Mouse (Mus musculus) MEL (cell line): ENCODE measurements around the gene Lrrn4. TPM values are rescaled to one million over a fixed set of nuclear protein-coding genes. Genes with fewer than 3 reads are reported as not detected.

Experiments used
- DNase-seq: peaks from one replicate; pipeline ENCODE4 v3.0.0; 2011; ENCODE audit warnings: low read depth, low spot score
- H3K27ac ChIP-seq: 2 replicates; pipeline ENCODE4 v1.5.1; 2012; ENCODE audit warnings: low read depth, mild to moderate bottlenecking, control low read depth, low read length, moderate library complexity; ENCODE audit not compliant: control insufficient read depth
- H3K27me3 ChIP-seq, 2 experiments: fragments of 150-350 bp in 1 of 2; sonication (generic) in 1 of 2; 2 replicates each; pipeline ENCODE4 v1.6.1; 2012; ENCODE audit warnings: low read length in 2 of 2, mild to moderate bottlenecking in 2 of 2, improper control_type of control experiment in 1 of 2, moderate library complexity in 1 of 2; ENCODE audit not compliant: insufficient read depth in 2 of 2, control insufficient read depth in 1 of 2
- H3K36me3 ChIP-seq, 2 experiments: 2 replicates each; pipeline ENCODE4 v1.6.1; 2012 to 2014; ENCODE audit warnings: low read length in 2 of 2, improper control_type of control experiment in 1 of 2, inconsistent platforms in 1 of 2, mild to moderate bottlenecking in 1 of 2; ENCODE audit not compliant: insufficient read depth in 2 of 2, control insufficient read depth in 1 of 2
- H3K4me1 ChIP-seq, 2 experiments: fragments of 150-350 bp in 1 of 2; sonication (generic) in 1 of 2; 2 replicates each; pipeline ENCODE4 v1.6.1; 2012; ENCODE audit warnings: low read length in 2 of 2, improper control_type of control experiment in 1 of 2, mild to moderate bottlenecking in 1 of 2; ENCODE audit not compliant: insufficient read depth in 2 of 2, control insufficient read depth in 1 of 2
- H3K4me3 ChIP-seq, 2 experiments: fragments of 150-350 bp in 1 of 2; sonication (generic) in 1 of 2; 2 replicates each; pipeline ENCODE4 v1.5.1; 2012; ENCODE audit warnings: low read depth in 2 of 2, low read length in 2 of 2, mild to moderate bottlenecking in 2 of 2, moderate library complexity in 2 of 2, control low read depth in 1 of 2, improper control_type of control experiment in 1 of 2; ENCODE audit not compliant: control insufficient read depth in 1 of 2, insufficient read depth in 1 of 2
- H3K79me2 ChIP-seq: 2 replicates; pipeline ENCODE4 v1.6.1; 2012; ENCODE audit warnings: mild to moderate bottlenecking, low read length, moderate library complexity; ENCODE audit not compliant: control insufficient read depth, poor library complexity, insufficient read depth
- H3K9ac ChIP-seq: 2 replicates; pipeline ENCODE4 v1.6.1; 2012; ENCODE audit warnings: low read depth, mild to moderate bottlenecking, control low read depth, low read length, moderate library complexity; ENCODE audit not compliant: control insufficient read depth, poor library complexity, severe bottlenecking
- H3K9me3 ChIP-seq: fragments of 150-350 bp; sonication (generic); replicated peaks from 2 replicates; pipeline ENCODE4 v1.6.1; 2012; ENCODE audit warnings: mild to moderate bottlenecking, low read length, improper control_type of control experiment, moderate library complexity; ENCODE audit not compliant: insufficient read depth
- BHLHE40 ChIP-seq: IDR thresholded peaks from 2 replicates; pipeline ENCODE4 v1.6.1; 2012; ENCODE audit warnings: low read depth, mild to moderate bottlenecking, inconsistent platforms, low read length, improper control_type of control experiment, borderline replicate concordance
- CHD1 ChIP-seq: IDR thresholded peaks from 2 replicates; pipeline ENCODE4 v1.6.1; 2012; ENCODE audit warnings: low read depth, mild to moderate bottlenecking, inconsistent platforms, low read length, improper control_type of control experiment
- E2F4 ChIP-seq: IDR thresholded peaks from 2 replicates; pipeline ENCODE4 v1.6.1; 2011; ENCODE audit warnings: low read depth, low read length, improper control_type of control experiment, borderline replicate concordance
- ELF1 ChIP-seq: IDR thresholded peaks from 2 replicates; pipeline ENCODE4 v1.6.1; 2014; ENCODE audit warnings: low read depth, mild to moderate bottlenecking, inconsistent platforms, low read length, improper control_type of control experiment, moderate library complexity
- ETS1 ChIP-seq: IDR thresholded peaks from 2 replicates; pipeline ENCODE4 v1.6.1; 2012; ENCODE audit warnings: low read depth, mild to moderate bottlenecking, inconsistent platforms, low read length, improper control_type of control experiment, moderate library complexity
- GABPA ChIP-seq: IDR thresholded peaks from 2 replicates; pipeline ENCODE4 v1.6.1; 2012; ENCODE audit warnings: low read depth, mild to moderate bottlenecking, inconsistent platforms, low read length, improper control_type of control experiment, moderate library complexity
- GATA1 ChIP-seq: IDR thresholded peaks from 2 replicates; pipeline ENCODE4 v1.6.1; 2011; ENCODE audit warnings: low read depth, low read length, improper control_type of control experiment
- MAFK ChIP-seq: IDR thresholded peaks from 2 replicates; pipeline ENCODE4 v1.6.1; 2011; ENCODE audit warnings: low read depth, mild to moderate bottlenecking, low read length, improper control_type of control experiment, borderline replicate concordance
- MAX ChIP-seq: IDR thresholded peaks from 2 replicates; pipeline ENCODE4 v1.6.1; 2011; ENCODE audit warnings: low read length, improper control_type of control experiment
- MAZ ChIP-seq: IDR thresholded peaks from 2 replicates; pipeline ENCODE4 v1.6.1; 2012; ENCODE audit warnings: low read depth, mild to moderate bottlenecking, inconsistent platforms, low read length, improper control_type of control experiment
- MXI1 ChIP-seq: IDR thresholded peaks from 2 replicates; pipeline ENCODE4 v1.6.1; 2011; ENCODE audit warnings: mild to moderate bottlenecking, low read depth, low read length, improper control_type of control experiment
- MYB ChIP-seq: IDR thresholded peaks from 2 replicates; pipeline ENCODE4 v1.6.1; 2011; ENCODE audit warnings: mild to moderate bottlenecking, low read depth, low read length, improper control_type of control experiment
- NELFE ChIP-seq: IDR thresholded peaks from 2 replicates; pipeline ENCODE4 v1.6.1; 2011; ENCODE audit warnings: low read depth, low read length, improper control_type of control experiment
- NRF1 ChIP-seq: IDR thresholded peaks from 2 replicates; pipeline ENCODE4 v1.6.1; 2014; ENCODE audit warnings: low read depth, mild to moderate bottlenecking, inconsistent platforms, low read length, improper control_type of control experiment, moderate library complexity; ENCODE audit not compliant: poor library complexity, insufficient read depth, severe bottlenecking
- POLR2AphosphoS2 ChIP-seq: IDR thresholded peaks from 2 replicates; pipeline ENCODE4 v1.6.1; 2011; ENCODE audit warnings: low read length, improper control_type of control experiment
- RAD21 ChIP-seq: IDR thresholded peaks from 2 replicates; pipeline ENCODE4 v1.6.1; 2011; ENCODE audit warnings: mild to moderate bottlenecking, low read depth, low read length, improper control_type of control experiment
- SMC3 ChIP-seq: IDR thresholded peaks from 2 replicates; pipeline ENCODE4 v1.6.1; 2011; ENCODE audit warnings: low read depth, low read length, improper control_type of control experiment
- TBP ChIP-seq: IDR thresholded peaks from 2 replicates; pipeline ENCODE4 v1.8.0; 2011; ENCODE audit warnings: low read depth, low read length, improper control_type of control experiment
- USF1 ChIP-seq: IDR thresholded peaks from 2 replicates; pipeline ENCODE4 v1.6.1; 2014; ENCODE audit warnings: low read depth, mild to moderate bottlenecking, inconsistent platforms, low read length, improper control_type of control experiment, moderate library complexity
- ZC3H11A ChIP-seq: IDR thresholded peaks from 2 replicates; pipeline ENCODE4 v1.6.1; 2012; ENCODE audit warnings: low read depth, mild to moderate bottlenecking, inconsistent platforms, low read length, improper control_type of control experiment
- polyA plus RNA-seq, 2 experiments: library from polyadenylated mRNA; stranded (reverse) in 1 of 2; unstranded in 1 of 2; fragments of >175 nt in 1 of 2; fragments of >200 nt in 1 of 2; gene quantifications; 2 replicates each; pipeline versions ENCODE4 v1.2.1 to v1.2.4; 2012; ENCODE audit warnings: low replicate concordance in 2 of 2, low read depth in 1 of 2; ENCODE audit not compliant: insufficient read length in 2 of 2, insufficient read depth in 1 of 2, missing spikeins in 1 of 2
- total RNA-seq: library from RNA; depleted of rRNA; stranded (reverse); fragments of 300-350 nt; gene quantifications from 2 replicates; pipeline ENCODE4 v1.2.3, GENCODE M21; 2012; rRNA removed

Lrrn4 gene
- total and polyA plus RNA-seq, 3 experiments = not detected

DNA sequence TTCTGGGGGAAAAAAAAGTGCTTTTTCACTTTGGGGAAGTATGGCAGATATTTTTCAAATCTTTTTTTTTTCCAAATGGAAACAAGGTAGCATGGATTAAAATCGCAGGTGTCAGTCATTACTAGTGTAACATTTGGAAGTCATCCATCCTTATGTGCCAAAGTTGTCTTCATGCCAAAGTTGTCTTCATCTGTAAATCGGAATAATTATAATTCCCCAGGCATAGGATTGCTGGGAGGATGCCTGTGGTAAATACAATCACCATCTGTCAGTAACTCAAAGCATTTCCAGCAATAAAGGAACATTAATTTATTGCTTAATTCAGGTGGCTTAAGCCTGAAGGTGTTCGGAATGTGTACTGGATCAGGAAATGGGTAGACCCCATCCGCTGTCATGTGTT, 39.6 kb downstream of the Lrrn4 start:
- no peak overlapping the region for H3K27ac ChIP-seq
- H3K4me3 ChIP-seq = no peak overlapping the region
- H3K4me1 ChIP-seq = no peaks in the 10 kb centered on the region
- H3K9ac ChIP-seq = no peak overlapping the region
- H3K27me3 ChIP-seq = no peaks in the 10 kb centered on the region
- no peaks in the 10 kb centered on the region for H3K79me2 ChIP-seq
- H3K36me3 ChIP-seq = peaks cover 0 to 5% of the 10 kb centered on the region in 2 experiments; a peak in 2 of 4 replicates
- TF ChIP-seq ETS1 (no peak), MAX (no peak), MXI1 (no peak), CHD1 (no peak), E2F4 (no peak), POLR2AphosphoS2 (no peak), MAZ (no peak), TBP (no peak), MAFK (no peak), RAD21 (no peak), BHLHE40 (no peak), ELF1 (no peak), NELFE (no peak), NRF1 (no peak), SMC3 (no peak), ZC3H11A (no peak), GATA1 (no peak), MYB (no peak), USF1 (no peak), GABPA (no peak)
- DNase-seq = no peak
- H3K9me3 ChIP-seq = no peaks in the 10 kb centered on the region

Other genes with a start within 250 kb of the Lrrn4 start
- gene Shld1, start 194.0 kb downstream of the Lrrn4 start, total RNA-seq = 5.9 and 8.8 TPM in 2 replicates
- gene Shld1, start 194.0 kb downstream of the Lrrn4 start, polyA plus RNA-seq = 1 to 10 TPM in 1 of 2 experiments, not detected in 1; 8.0 TPM
- not detected in 2 replicates for gene Chgb, start 99.6 kb downstream of the Lrrn4 start, total RNA-seq
- gene Chgb, start 99.6 kb downstream of the Lrrn4 start, polyA plus RNA-seq = under 1 TPM in 1 of 2 experiments, not detected in 1; 0.06 TPM
- 60.1 and 64.1 TPM in 2 replicates for gene Trmt6, start 64.8 kb downstream of the Lrrn4 start, total RNA-seq
- gene Trmt6, start 64.8 kb downstream of the Lrrn4 start, polyA plus RNA-seq = 10 to 100 TPM in 1 of 2 experiments, not detected in 1; 53.6 TPM
- 22.0 and 25.1 TPM in 2 replicates for gene Mcm8, start 64.8 kb downstream of the Lrrn4 start, total RNA-seq
- 10 to 100 TPM in 1 of 2 experiments, not detected in 1; 21.9 TPM for gene Mcm8, start 64.8 kb downstream of the Lrrn4 start, polyA plus RNA-seq
- gene Crls1, start 34.2 kb downstream of the Lrrn4 start, total RNA-seq = 46.2 and 48.4 TPM in 2 replicates
- gene Crls1, start 34.2 kb downstream of the Lrrn4 start, polyA plus RNA-seq = 100 to 1,000 TPM in 1 of 2 experiments, 10 to 100 TPM in 1; 51.8 to 194 TPM
- not detected in 2 replicates for gene Fermt1, start 65.0 kb upstream of the Lrrn4 start, total RNA-seq
- not detected for gene Fermt1, start 65.0 kb upstream of the Lrrn4 start, polyA plus RNA-seq